9 mouse cellular contexts compared by ENCODE assay signal in genomic region chr12:54334491-54335132, GRCm38 (mm10).
DNase-seq lines count a peak whose midpoint lies in the region; ATAC-seq lines count a peak whose summit lies in the region.
"Had no signal": no experiment of that assay in that cellular context is flagged by ENCODE, and none has a peak within 500 bp of the region (broad histone marks: within the 10 kb centered on the region; RNA-seq: fewer than 3 reads in every experiment).

No protein-coding gene starts in this region.

- H3K9ac ChIP-seq in midbrain, embryonic 14.5 days (replicated peaks; ENCODE audit: low read length): no peak overlapping the region
- H3K9ac ChIP-seq: heart, embryonic 13.5 days had no signal

- DNase-seq in kidney, postnatal 4 days: peak; percentile 8 to 18
- DNase-seq in kidney, adult 11 months: no peak
- DNase-seq in R1 (ENCODE audit: low read depth, low spot score): peak; percentile 32
- DNase-seq in heart, postnatal 10 days: peak; percentile 38 to 45
- DNase-seq in midbrain, embryonic 14.5 days: peak; percentile 52
- DNase-seq in right cerebral cortex, postnatal 10 days (ENCODE audit: low spot score in 2 of 2): no peak

- intact Hi-C loops in heart, postnatal 10 days (cut with DNase I): no loop called here

- H3K9me3 ChIP-seq in midbrain, embryonic 14.5 days (ENCODE audit: control insufficient read depth, low read length): no peaks in the 10 kb centered on the region
- H3K9me3 ChIP-seq: heart, embryonic 13.5 days had no signal

- WGBS in midbrain, embryonic 14.5 days: 29% methylated on average over 9 of the region's 9 CpGs

- peak overlapping the region; percentile 68 for H3K27ac ChIP-seq in midbrain, embryonic 14.5 days (replicated peaks; ENCODE audit: low read depth, low read length)
- H3K27ac ChIP-seq: heart, embryonic 13.5 days had no signal

- ATAC-seq in midbrain, embryonic 14.5 days (ENCODE audit: low FRiP score, low TSS enrichment): peak; percentile 64; the same call in 1 of the 2 replicates
- no peak for ATAC-seq in monocyte, adult 5-6 weeks (replicated peaks; ENCODE audit: insufficient number of reproducible peaks, low FRiP score, low TSS enrichment, poor library complexity, severe bottlenecking)
- no peak for ATAC-seq in erythroid progenitor cell, adult 5-6 weeks (replicated peaks; ENCODE audit: low FRiP score, poor library complexity, severe bottlenecking)

- no peaks in the 10 kb centered on the region for H3K27me3 ChIP-seq in midbrain, embryonic 14.5 days (ENCODE audit: control insufficient read depth, insufficient read depth, low read length)
- H3K27me3 ChIP-seq: heart, embryonic 13.5 days had no signal

- H3K36me3 ChIP-seq in midbrain, embryonic 14.5 days (ENCODE audit: control insufficient read depth, insufficient read depth, low read length): no peaks in the 10 kb centered on the region
- H3K36me3 ChIP-seq: heart, embryonic 13.5 days had no signal

- H3K4me1 ChIP-seq in midbrain, embryonic 14.5 days (ENCODE audit: control insufficient read depth, insufficient read depth, low read length): peaks cover 17% of the 10 kb centered on the region; the same call in 1 of the 2 replicates

- H3K4me2 ChIP-seq in midbrain, embryonic 14.5 days (ENCODE audit: low read length): no peak overlapping the region
- H3K4me2 ChIP-seq: heart, embryonic 13.5 days had no signal

- H3K4me3 ChIP-seq in midbrain, embryonic 14.5 days (replicated peaks; ENCODE audit: low read depth, low read length): no peak overlapping the region
- H3K4me3 ChIP-seq: heart, embryonic 13.5 days had no signal

Comparison
In these comparisons a context has a peak if more than half of its experiments do, and no peak if none do; other contexts are left out.
1. DNase-seq: peak in kidney, postnatal 4 days (2 of 2), R1 (single experiment), heart, postnatal 10 days (2 of 2) and midbrain, embryonic 14.5 days (single experiment); none in kidney, adult 11 months (single experiment) and right cerebral cortex, postnatal 10 days (0 of 2).